Mouse (Mus musculus): ENCODE measurements around the gene Rplp1. TPM values are rescaled to one million over a fixed set of nuclear protein-coding genes. Genes with fewer than 3 reads are reported as not detected.

Gene Rplp1
- polyA plus RNA-seq (2017; shearing (Covaris generic)) = 1,000 to 10,000 TPM; 3,627 to 3,817 TPM

DNA sequence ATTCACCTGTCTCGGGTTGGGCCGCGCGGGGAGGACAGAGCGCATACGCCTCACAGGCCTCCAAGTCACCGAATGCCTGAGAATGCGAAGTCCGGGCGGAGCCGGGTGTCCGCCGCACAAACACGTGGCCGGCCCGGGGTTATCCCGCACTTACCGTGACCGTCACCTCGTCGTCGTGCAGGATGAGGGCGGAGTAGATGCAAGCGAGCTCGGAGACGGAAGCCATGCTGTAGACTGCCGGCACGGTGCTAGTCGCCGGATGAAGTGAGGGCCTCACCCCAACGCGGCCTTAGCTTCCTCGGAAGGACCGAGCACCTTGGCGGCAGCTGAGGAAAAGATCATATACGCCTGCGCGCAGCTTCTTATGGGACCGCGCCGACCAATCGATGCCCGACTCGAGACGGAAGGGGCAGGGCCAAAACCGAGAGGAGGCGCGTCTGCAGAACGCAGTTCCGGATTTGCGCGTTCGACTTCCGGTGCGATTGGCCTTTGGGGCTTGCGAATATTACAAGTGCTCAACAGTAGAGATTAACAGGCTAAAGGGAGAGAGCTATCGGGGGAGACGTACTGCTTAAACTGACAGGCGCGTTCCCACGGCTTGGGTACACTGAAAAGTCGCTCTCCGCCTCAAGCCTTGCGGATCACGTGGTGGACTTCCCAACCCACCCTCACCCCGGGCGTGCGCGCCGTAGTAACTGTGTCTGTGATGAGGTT is at the start of gene Rplp1:
Gene Rplp1, minus strand, starts transcription at position 340 of the 714 bp plus-strand sequence.
- ATAC-seq = peak; percentile 93

- no peak for ATAC-seq
Measured at GRCm38 (mm10) chr9:61963356-61963755, 49.0 kb upstream of the Rplp1 start.

GRCm38 (mm10) chr9:61961181-61961580 is 46.8 kb upstream of the Rplp1 start:
- no peak for ATAC-seq

DNA sequence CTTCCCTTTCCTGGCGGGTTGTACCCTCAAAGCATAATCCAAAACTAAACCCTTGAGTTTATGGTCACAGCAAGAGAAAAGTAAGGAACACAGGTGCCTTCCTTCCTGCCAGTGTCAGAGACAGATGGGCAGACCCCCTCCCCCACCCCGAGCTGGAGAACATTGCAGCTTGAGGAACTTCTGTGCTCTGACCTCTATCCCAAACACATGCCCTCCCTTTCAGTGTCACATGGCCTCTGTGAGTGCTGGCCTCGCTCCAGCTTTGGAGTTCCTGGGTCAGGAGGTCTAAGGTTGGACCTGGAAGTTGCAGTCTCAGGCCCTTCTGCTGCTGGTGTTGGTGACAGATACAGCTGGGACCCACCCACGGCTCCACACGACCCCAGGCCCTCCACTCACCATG is 46.4 kb upstream of the Rplp1 start:
- no peak for ATAC-seq

- no peak for ATAC-seq
Measured at GRCm38 (mm10) chr9:61959921-61960569, 45.7 kb upstream of the Rplp1 start.

DNA sequence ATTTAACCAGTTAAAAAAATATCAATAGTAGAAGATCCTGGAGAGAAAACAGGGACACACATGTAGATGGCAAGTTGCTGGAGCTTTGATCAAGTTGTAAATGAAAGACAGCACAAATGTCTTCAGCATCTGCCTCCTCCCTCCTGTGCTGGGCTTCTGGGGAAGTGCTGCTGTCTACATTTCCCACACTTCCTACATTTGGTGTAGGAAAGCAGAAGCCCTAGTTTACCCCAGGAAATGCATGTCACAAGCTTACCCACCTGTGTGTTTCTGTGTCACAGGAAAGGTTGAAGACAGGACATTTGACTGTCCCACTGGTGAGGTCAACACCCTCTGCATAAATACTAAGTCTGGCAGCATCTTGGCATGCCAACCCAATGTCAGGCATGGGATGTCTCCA is 40.4 kb upstream of the Rplp1 start:
- ATAC-seq = no peak

DNA sequence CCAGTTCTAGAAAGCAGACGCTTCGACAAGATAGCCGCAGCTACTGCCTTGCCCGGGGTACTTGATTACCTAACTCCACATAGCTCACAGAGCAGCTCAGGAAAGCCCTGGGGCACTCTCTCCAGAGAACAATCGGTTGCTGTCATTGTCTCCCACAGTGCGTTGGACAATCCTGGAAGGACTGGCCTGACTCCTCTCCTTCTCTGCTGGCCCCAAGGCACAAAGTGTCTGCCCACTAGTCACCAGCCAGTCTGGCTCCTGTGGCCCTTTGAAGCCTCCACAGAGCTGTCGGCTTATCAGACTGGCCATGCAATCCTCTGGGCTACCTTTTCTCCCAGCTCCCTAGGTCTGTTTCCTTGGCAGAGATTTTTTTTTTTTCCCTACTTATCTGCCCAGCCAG is 37.9 kb upstream of the Rplp1 start:
- ATAC-seq = no peak

DNA sequence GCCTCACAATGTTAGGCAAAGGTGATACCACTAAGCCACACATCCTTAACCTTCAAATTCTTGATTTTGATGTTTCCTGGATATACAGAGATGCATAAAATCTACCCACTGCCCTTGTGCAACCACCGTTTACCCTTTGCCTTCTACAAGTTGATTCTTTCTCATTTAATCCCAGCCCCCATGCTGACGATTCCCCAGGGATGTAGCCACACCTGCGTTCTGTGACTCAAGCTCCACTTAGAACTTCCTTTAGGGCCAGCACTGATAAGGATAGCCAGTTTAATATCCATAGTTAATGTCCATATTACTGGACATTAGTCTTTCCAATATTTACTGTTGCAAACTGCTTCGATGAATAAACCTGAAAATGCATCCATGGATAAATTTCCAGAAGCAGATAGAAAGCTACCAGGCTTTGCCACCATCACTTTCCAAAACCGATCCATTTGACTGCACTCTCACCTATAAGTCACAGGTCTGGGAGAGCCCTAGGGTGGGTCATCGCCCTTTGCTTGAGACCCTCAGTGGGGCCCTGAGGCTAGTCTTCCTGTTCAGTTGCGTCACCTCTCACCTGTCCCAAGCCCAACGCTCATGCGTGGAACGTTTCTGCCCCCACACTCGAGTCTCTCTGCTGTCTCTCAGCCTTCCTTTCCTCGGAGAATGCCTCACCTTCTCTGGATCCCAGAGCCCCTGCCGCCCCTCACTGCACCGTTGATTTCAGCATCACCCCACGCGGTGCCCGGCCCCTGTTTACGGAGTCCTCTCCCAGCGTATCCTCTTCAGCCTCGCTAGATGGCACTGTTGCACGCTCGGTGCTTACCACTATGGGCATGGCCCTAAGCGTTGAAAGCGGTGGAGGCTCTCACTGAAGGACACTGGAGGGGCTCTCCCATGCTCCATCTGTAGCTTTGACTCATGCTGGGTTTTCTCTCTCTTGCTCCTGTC is 33.3 kb upstream of the Rplp1 start:
- ATAC-seq = peak; percentile 70

DNA sequence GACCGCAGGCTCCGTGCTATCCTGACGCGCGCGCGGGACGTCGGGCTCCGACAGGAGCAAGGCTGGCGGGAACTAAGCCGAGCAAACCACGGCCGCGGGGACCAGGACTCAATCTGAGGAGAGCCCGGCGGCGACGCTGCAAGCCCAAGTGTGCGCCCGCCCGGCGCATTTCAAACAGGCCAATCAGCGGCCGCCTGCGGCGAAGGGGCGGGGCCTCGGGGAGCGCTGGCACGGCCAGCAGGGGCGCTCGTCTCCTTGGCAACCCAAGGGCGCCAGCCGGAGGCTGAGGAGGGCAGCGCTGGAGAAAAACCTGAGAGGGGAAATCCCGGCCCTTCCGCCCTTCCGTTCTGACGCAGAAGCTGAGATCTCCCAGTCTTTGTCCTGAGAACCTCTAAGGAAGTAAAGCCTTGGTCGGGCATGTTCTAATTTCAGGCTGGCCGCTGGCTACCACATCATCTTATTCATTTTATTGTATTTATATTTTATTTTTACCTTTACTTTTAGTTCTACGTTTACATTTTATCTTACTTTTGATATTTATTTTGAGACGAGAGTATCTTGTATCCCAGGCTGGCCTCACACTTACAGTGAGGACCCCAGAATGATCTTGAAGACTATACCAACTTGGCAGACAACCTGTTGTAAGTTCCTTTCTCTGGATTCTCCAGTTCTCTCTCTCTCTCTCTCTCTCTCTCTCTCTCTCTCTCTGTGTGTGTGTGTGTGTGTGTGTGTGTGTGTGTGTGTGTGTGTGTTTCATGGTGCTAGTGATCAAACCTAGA is 32.5 kb upstream of the Rplp1 start, which contains the start of gene Kif23:
Gene Kif23, minus strand, starts transcription at position 152 of the 779 bp plus-strand sequence.
- ATAC-seq = peak; percentile 85

DNA sequence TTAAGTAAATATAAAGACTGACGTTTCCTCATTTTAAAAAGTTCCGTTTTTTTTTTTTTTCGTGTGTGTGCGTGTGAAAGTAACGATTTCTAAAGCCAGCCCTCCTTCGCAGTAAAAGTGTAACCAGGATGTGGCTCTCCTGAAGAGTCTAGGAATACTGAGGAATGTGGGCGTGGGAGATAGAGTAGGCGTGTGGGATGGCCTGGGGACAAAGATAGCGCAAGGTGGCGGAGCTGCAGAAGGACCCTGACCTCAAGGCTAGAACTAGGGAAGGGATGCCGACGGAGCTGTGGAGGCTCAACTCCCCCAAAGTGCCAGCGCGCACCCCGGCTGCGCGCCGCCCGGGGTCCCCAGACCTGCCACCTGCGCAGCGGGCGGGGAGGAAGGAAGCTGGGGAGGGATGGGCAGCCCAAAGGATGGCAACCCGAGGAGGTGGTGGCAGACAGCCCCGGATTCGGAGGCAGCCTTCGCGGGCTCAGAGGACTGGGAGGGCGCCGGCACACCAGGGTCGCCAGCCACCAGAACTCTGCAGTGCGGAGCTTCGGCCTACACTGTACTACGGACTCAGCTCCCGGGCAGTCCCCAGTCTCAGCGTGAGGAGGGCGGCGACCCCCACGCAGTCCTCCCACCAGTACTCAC is 31.8 kb upstream of the Rplp1 start:
- ATAC-seq = peak; percentile 10

- ATAC-seq = no peak
Measured at GRCm38 (mm10) chr9:61941054-61941453, 26.7 kb upstream of the Rplp1 start.

- ATAC-seq = peak; percentile 54
Measured at GRCm38 (mm10) chr9:61933333-61933732, 19.0 kb upstream of the Rplp1 start.

DNA sequence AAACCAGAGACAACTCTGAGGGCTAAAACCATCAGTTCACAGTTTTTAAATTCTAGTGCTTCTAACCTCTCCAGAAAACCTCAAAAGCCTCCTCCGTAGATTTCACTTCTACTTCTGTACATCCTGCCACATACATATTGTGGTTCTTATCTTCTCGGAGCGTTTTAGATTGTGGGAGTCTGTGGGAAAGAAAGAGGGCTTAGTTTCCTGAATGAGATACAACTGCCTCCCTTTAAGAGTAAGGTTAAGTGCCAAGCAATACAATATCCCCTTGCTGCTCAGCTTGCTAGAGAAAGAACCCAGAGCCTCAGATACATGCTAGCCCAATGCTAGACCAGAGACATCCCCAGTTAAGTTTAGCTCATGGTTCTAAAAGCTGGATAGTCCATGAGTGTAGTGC is 17.7 kb upstream of the Rplp1 start:
- ATAC-seq = no peak

DNA sequence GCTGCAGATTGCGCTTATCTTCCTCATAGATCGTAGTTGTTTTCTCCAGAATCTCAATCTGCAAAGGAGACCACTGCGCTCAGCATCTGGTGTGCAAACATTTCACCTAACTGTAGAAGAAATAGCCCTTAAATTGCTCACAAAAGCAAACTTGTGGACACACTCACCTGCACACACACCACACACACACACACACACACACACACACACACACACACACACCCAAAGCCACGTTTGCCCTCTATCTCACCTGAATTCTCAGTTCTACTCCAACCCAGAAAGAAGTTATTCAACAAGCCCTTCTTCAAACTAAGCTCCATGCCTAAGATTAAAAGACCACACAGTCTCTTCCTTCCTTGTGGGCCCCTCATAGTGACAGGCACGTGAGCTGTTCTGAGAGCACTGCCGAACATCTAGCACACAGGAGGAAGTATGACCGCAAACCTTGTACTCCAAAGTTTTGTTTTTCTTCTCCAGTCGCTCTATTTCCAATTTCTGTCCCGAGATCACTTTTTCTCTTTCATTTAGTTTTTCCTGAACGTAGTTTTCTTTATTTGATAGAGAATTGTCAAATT is 10.8 kb upstream of the Rplp1 start:
- no peak for ATAC-seq

DNA sequence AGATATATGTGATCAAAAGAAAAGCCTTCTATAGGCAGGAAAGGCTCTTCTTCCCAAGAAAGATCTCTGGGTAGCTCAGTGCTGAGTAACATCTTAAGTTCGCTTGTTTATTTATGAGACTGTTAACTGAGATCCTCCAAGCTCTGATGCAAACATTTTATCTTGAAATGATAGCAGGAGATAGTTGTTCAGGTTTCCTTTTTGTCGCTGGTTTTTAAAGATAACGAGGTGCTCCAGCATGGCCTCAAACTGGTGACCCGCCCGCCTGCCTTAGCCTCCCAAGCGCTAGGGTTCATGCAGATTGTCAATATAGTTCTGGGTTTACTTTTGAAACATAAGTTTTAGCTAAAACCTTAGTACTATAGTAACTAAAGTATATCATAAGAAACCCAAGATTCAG is 6.0 kb upstream of the Rplp1 start:
- ATAC-seq = no peak

- ATAC-seq = no peak
Measured at GRCm38 (mm10) chr9:61919464-61919863, 5.1 kb upstream of the Rplp1 start.

DNA sequence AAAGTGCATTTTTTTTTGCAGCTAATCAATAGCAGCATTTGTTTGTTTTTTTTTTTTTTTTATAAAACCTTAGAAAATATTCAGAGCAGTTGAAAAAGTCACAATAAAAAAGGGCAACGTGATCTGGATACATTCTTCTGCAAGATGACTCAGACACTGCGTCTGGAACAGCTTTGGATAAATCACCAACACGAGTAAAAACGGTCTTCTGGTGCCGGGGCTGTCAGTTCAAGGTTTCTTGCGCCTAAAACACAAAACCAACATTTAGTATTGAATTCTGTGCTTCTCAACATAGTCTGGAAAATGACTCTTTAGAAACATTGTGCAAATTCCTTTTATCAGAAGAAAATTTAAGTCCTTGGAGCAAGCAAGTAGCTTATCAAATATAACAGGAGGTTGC is 3.1 kb upstream of the Rplp1 start:
- no peak for ATAC-seq

DNA sequence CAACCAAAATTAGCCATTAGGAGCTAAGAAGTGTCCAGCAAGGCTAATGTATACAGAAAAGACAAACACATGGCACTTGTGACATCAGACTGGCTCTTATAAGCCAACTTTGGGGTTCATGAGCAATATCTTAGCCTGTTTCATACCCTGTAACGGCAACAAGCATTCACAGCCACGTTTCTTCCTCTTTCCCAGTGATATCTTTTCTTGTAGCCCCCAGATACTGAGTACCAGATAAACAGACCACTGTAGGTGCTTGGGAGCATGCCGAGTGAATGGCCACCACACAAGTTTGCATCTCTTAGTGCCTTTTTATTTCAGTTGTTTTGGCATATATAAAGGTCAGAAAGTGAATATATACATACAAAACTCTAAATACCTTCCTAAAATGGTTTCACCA is 2.6 kb upstream of the Rplp1 start:
- ATAC-seq = no peak

GRCm38 (mm10) chr9:61915393-61916005 is 1.2 kb upstream of the Rplp1 start:
- ATAC-seq = no peak

- ATAC-seq = peak; percentile 6
Measured at GRCm38 (mm10) chr9:61914917-61915300, 567 bp upstream of the Rplp1 start.
